Mouse (Mus musculus): ENCODE measurements around the gene Gprc5d. TPM values are rescaled to one million over a fixed set of nuclear protein-coding genes. Genes with fewer than 3 reads are reported as not detected.

Gene Gprc5d
- polyA plus RNA-seq, 1 experiment from 2014 or later: not detected

GRCm38 (mm10) chr6:135102736-135103303 is 15.3 kb downstream of the Gprc5d start:
- TF ChIP-seq CTCF (IDR thresholded peaks at IDR 0.05): no peak
- no peaks in the 10 kb centered on the region for H3K27me3 ChIP-seq
- no peak for ATAC-seq
- in situ Hi-C loops (cut with MboI; ENCODE audit: low pct_unique_long_range_greater_than_20kb): no loop called here
- CTCF ChIA-PET: interaction anchor here (0.7 to 1.5 kb wide), 6 partner anchors 10 to 46 kb away, joined by 3 to 5 read pairs (median 3); no protein-coding TSS in a partner anchor
- no peak for DNase-seq (ENCODE audit: low read depth, low spot score)
- POLR2A ChIA-PET: no interaction called here

DNA sequence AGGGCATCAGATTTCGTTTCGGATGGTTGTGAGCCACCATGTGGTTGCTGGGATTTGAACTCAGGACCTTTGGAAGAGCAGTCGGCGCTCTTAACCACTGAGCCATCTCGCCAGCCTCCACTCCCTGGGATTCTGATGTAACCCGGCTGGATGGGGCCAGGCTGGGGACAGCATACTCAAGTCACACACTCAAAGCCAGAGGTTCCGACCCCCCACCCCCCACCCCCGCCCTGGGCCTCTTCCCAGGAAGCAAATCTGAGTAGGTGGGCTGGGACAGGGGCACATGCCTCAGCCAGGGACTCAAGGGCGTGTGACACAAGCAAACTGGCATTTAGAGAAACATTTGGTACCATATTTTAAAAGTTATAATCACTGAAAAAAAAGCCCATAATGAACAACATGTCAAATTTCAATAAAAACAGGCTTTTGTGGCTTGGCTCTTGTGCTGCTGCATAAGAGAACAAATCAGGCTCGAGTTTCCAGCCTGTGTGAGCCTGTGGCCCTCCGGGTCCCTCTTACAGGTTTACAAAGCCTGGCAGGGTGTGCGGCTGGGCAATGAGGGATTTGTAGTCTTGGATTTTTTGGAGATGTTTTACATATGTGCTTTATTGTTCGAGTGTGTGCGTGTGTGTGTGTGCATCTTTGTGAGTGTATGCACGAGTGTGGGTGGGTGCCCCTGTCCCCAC is 17.2 kb downstream of the Gprc5d start:
- TF ChIP-seq CTCF (IDR thresholded peaks at IDR 0.05): no peak
- no peaks in the 10 kb centered on the region for H3K27me3 ChIP-seq
- DNase-seq (ENCODE audit: low read depth, low spot score) (no peak), ATAC-seq (no peak)
- ChIA-PET POLR2A (no interaction called here), CTCF (interaction anchor here (0.9 to 1.3 kb wide), 3 partner anchors 14 to 75 kb away, joined by 3 read pairs; no protein-coding TSS in a partner anchor)
- in situ Hi-C loops (cut with MboI; ENCODE audit: low pct_unique_long_range_greater_than_20kb): no loop called here

- TF ChIP-seq CTCF (IDR thresholded peaks at IDR 0.05): no peak
- H3K27me3 ChIP-seq: no peaks in the 10 kb centered on the region
- DNase-seq (ENCODE audit: low read depth, low spot score) (no peak), ATAC-seq (no peak)
- in situ Hi-C loops (cut with MboI; ENCODE audit: low pct_unique_long_range_greater_than_20kb): no loop called here
- POLR2A ChIA-PET: interaction anchor here (0.8 kb wide), 1 partner anchor 286 kb away, joined by 3 read pairs; no protein-coding TSS in a partner anchor
- CTCF ChIA-PET: interaction anchor here (1.4 kb wide), 1 partner anchor 10 kb away, joined by 3 read pairs; no protein-coding TSS in a partner anchor
Observed at GRCm38 (mm10) chr6:135092798-135093470, 25.1 kb downstream of the Gprc5d start.

DNA sequence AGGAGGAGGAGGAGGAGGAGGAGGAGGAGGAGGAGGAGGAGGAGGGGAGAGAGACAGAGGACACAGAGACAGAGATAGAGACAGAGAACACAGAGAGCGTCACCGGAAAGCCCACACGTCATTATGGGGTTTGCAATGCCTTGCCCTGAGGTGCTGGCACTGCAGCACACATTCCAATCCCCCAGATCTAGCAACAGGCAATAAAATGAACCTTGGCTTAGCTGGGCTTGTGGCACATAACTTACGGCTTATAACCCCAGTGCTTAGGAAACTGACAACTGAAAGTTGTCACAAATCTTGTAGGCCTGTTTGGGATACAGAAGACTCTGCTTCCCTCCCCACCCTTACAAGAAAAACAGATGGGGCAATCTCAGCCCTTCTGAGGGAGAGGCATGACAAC is 27.4 kb downstream of the Gprc5d start:
- ATAC-seq: peak; percentile 48
- no peak for DNase-seq (ENCODE audit: low read depth, low spot score)
- ChIA-PET POLR2A (no interaction called here), CTCF (interaction anchor here (1.2 to 1.5 kb wide), 2 partner anchors 21 to 53 kb away, joined by 3 to 10 read pairs; no protein-coding TSS in a partner anchor)
- no peak for TF ChIP-seq CTCF (IDR thresholded peaks at IDR 0.05)
- in situ Hi-C loops (cut with MboI; ENCODE audit: low pct_unique_long_range_greater_than_20kb): no loop called here
- no peaks in the 10 kb centered on the region for H3K27me3 ChIP-seq

DNA sequence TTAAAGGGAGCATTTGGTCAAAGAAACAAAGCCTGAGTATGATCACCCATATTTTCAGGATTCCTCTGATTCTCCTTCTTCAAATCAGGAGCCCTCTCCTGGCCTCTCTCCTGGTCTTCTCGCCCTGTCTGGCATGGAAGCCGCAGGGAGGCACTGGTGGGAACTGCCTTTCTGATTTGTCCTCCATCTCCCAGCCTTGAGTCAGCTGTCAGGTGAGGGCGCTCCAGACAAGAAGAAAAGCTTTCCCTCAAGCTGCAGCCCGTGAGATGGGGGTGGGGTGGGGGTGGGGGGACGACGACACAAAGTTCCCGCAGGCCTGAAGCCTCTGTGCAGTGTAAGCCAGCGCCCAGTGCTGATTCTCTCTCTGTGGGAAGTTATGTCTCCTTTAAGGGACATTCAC is 28.3 kb downstream of the Gprc5d start:
- in situ Hi-C loops (cut with MboI; ENCODE audit: low pct_unique_long_range_greater_than_20kb): loop anchor here (5.0 to 10.0 kb wide), 2 partner anchors 53 to 155 kb away; no protein-coding TSS in a partner anchor
- peak; percentile 37 for TF ChIP-seq CTCF (IDR thresholded peaks at IDR 0.05)
- no peaks in the 10 kb centered on the region for H3K27me3 ChIP-seq
- DNase-seq (ENCODE audit: low read depth, low spot score): no peak
- ChIA-PET CTCF (interaction anchor here (1.5 kb wide), 1 partner anchor 54 kb away, joined by 10 read pairs; no protein-coding TSS in a partner anchor), POLR2A (no interaction called here)
- ATAC-seq: no peak

DNA sequence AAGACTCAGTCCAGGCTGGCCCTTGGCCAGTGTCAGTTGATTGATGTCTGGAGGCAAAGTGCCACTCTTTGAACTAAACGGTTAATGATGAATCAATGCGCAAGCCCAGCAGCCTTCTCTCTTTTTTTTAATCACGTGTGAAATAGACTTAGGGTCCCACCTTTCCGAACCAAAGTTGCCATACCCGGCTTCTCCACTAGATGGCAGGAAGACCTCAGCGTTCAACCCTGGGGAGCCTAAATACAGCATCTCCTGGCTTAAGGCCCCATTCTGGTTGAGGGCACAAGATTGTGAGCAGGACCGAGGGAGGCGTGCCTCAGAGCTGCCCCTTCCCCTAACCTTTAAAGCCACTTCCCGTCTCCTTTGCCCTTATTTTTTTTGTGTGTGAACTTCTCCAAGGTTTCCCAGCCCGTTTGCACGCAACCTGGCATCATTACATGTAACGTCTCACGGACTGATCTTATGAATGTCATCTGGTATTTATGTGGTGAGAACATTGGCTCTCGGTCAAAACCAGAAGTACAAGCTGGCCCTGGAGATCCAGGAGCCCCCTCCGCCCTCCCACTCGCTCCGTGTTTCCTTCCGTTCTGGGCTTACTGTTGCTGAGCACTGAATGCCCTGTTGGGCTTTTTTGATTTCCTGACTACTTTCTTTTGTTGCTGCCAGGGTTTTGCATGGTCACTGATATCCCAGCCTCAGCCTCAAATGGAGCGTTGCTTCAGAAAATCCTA is 30.2 kb downstream of the Gprc5d start:
- no peak for ATAC-seq
- no peak for DNase-seq (ENCODE audit: low read depth, low spot score)
- POLR2A ChIA-PET: interaction anchor here (0.6 kb wide), 1 partner anchor 18 kb away, joined by 4 read pairs; no protein-coding TSS in a partner anchor
- CTCF ChIA-PET: interaction anchor here (0.7 to 3.9 kb wide), 14 partner anchors 10 to 160 kb away, joined by 3 to 28 read pairs (median 5); no protein-coding TSS in a partner anchor
- in situ Hi-C loops (cut with MboI; ENCODE audit: low pct_unique_long_range_greater_than_20kb): loop anchor here (5.0 to 10.0 kb wide), 2 partner anchors 54 to 157 kb away; no protein-coding TSS in a partner anchor
- TF ChIP-seq CTCF (IDR thresholded peaks at IDR 0.05): peak; percentile 88
- H3K27me3 ChIP-seq: no peaks in the 10 kb centered on the region

DNA sequence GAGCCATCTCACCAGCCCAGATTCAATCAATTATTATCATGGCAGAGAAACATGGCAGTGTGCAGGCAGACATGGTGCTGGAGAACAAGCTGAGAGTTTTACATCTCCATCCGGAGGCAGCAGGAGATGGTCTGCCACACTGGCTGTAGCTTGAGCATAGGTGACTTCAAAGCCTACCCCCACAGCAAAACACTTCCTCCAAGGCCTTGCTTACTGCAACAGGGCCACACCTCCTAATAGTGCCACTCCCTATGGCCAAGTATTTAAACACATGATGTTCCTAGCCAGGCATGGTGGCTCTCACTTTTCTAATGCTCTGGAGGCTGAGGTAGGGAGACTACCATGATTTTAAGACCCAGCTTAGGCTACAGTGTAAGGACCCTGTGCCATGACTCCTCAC is 32.4 kb downstream of the Gprc5d start:
- in situ Hi-C loops (cut with MboI; ENCODE audit: low pct_unique_long_range_greater_than_20kb): loop anchor here (5.0 to 10.0 kb wide), 2 partner anchors 57 to 159 kb away; no protein-coding TSS in a partner anchor
- ChIA-PET POLR2A (interaction anchor here (0.6 kb wide), 1 partner anchor 53 kb away, joined by 3 read pairs; no protein-coding TSS in a partner anchor), CTCF (interaction anchor here (1.4 to 3.9 kb wide), 3 partner anchors 15 to 60 kb away, joined by 8 to 28 read pairs (median 10); no protein-coding TSS in a partner anchor)
- DNase-seq (ENCODE audit: low read depth, low spot score) (no peak), ATAC-seq (no peak)
- H3K27me3 ChIP-seq: no peaks in the 10 kb centered on the region
- TF ChIP-seq CTCF (IDR thresholded peaks at IDR 0.05): no peak

DNA sequence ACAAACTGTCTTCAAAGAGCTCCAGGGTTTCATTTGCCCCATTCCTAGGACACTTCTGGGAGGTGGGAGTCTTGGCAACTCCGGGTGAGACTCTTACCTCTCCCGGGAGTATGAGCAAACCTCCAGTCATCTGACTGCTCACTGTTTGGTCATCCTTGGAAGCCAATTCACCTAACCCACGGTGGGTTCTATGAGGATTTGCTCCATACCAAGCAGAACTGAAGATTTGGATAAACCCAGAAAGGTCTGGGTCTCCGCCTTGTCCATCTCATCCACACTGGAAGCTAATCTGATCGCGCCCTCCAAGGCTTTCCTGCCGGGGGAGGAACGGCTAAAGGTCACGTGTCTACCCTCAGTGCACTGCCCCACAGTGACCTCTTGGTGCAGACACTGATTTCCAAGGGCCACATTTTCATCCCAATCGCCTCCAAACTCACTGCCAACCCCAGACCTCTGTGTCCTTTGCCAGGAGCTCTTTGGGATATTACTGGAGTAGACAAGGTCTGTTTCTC is 34.0 kb downstream of the Gprc5d start:
- POLR2A ChIA-PET: no interaction called here
- ATAC-seq (peak; percentile 6), DNase-seq (ENCODE audit: low read depth, low spot score) (no peak)
- CTCF ChIA-PET: interaction anchor here (1.9 kb wide), 1 partner anchor 58 kb away, joined by 5 read pairs; no protein-coding TSS in a partner anchor
- H3K27me3 ChIP-seq: no peaks in the 10 kb centered on the region
- in situ Hi-C loops (cut with MboI; ENCODE audit: low pct_unique_long_range_greater_than_20kb): loop anchor here (5.0 to 10.0 kb wide), 2 partner anchors 161 to 293 kb away; no protein-coding TSS in a partner anchor
- TF ChIP-seq CTCF (IDR thresholded peaks at IDR 0.05): no peak

- DNase-seq (ENCODE audit: low read depth, low spot score): no peak
- no peak for ATAC-seq
- in situ Hi-C loops (cut with MboI; ENCODE audit: low pct_unique_long_range_greater_than_20kb): no loop called here
- CTCF ChIA-PET: interaction anchor here (3.0 kb wide), 1 partner anchor 52 kb away, joined by 12 read pairs; no protein-coding TSS in a partner anchor
- no peaks in the 10 kb centered on the region for H3K27me3 ChIP-seq
- POLR2A ChIA-PET: no interaction called here
- TF ChIP-seq CTCF (IDR thresholded peaks at IDR 0.05): no peak
Observed at GRCm38 (mm10) chr6:135078420-135078819, 39.7 kb downstream of the Gprc5d start.

All from Patski (cell line).